ENCODE assay signal across 14 mouse cellular contexts in genomic region chr12:70609116-70609871, GRCm38 (mm10).
DNase-seq lines count a peak whose midpoint lies in the region; ATAC-seq and TF ChIP-seq lines count a peak whose summit lies in the region.
"Had no signal": no experiment of that assay in that cellular context is flagged by ENCODE, and none has a peak within 500 bp of the region (broad histone marks: within the 10 kb centered on the region; RNA-seq: fewer than 3 reads in every experiment).

No protein-coding gene starts in this region.

- no peak for ATAC-seq in embryonic facial prominence, embryonic 15.5 days (ENCODE audit: insufficient number of reproducible peaks, low FRiP score, low TSS enrichment, low read depth)
- no peak for ATAC-seq in heart, embryonic 11.5 days (replicated peaks; ENCODE audit: insufficient number of reproducible peaks, low FRiP score, low TSS enrichment)
- ATAC-seq in lung, postnatal 0 days = peak; percentile 46
- ATAC-seq: forebrain, embryonic 16.5 days; inflammation-experienced regulatory T-cells, adult 6 months had no signal

- no peak overlapping the region for H3K4me2 ChIP-seq in embryonic facial prominence, embryonic 15.5 days (replicated peaks)
- no peak overlapping the region for H3K4me2 ChIP-seq in heart, embryonic 11.5 days
- H3K4me2 ChIP-seq in lung, postnatal 0 days (replicated peaks; ENCODE audit: low read depth, low read length) = no peak overlapping the region
- H3K4me2 ChIP-seq: neural tube, embryonic 13.5 days had no signal

- 72% methylated on average over 7 of the region's 7 CpGs for WGBS in embryonic facial prominence, embryonic 15.5 days
- 77% methylated on average over 7 of the region's 7 CpGs for WGBS in embryonic facial prominence, embryonic 10.5 days
- WGBS in heart, embryonic 11.5 days (ENCODE audit: insufficient replicate concordance) = 57% methylated on average over 7 of the region's 7 CpGs
- 54% methylated on average over 7 of the region's 7 CpGs for WGBS in lung, postnatal 0 days

- peaks cover 4% of the 10 kb centered on the region for H3K4me1 ChIP-seq in embryonic facial prominence, embryonic 15.5 days
- peaks cover 8% of the 10 kb centered on the region for H3K4me1 ChIP-seq in embryonic facial prominence, embryonic 10.5 days
- H3K4me1 ChIP-seq in heart, embryonic 11.5 days (ENCODE audit: control insufficient read depth, insufficient read depth, low read length) = peaks cover 5% of the 10 kb centered on the region; the same call in 1 of the 2 replicates
- peaks cover 8% of the 10 kb centered on the region; the same call in 1 of the 2 replicates for H3K4me1 ChIP-seq in lung, postnatal 0 days (ENCODE audit: insufficient read depth, low read depth, low read length)
- H3K4me1 ChIP-seq: hindbrain, embryonic 10.5 days; neural tube, embryonic 13.5 days had no signal

- H3K4me3 ChIP-seq in embryonic facial prominence, embryonic 15.5 days (replicated peaks) = no peak overlapping the region
- H3K4me3 ChIP-seq in embryonic facial prominence, embryonic 10.5 days = no peak overlapping the region
- no peak overlapping the region for H3K4me3 ChIP-seq in heart, embryonic 11.5 days (ENCODE audit: low read depth, low read length)
- H3K4me3 ChIP-seq in lung, postnatal 0 days (ENCODE audit: low read depth, low read length) = no peak overlapping the region
- H3K4me3 ChIP-seq: hindbrain, embryonic 10.5 days; neural tube, embryonic 13.5 days had no signal

- TF ChIP-seq CTCF in lung, postnatal 0 days (IDR thresholded peaks at IDR 0.05) = no peak

- no peak for DNase-seq in embryonic facial prominence, embryonic 10.5 days (ENCODE audit: low spot score)
- peak; percentile 41 for DNase-seq in kidney, postnatal 10 days
- no peak for DNase-seq in kidney, adult 18-20 months
- peak; percentile 49 for DNase-seq in lung, postnatal 0 days (ENCODE audit: low spot score)
- no peak for DNase-seq in right cerebral cortex, adult 2 months (ENCODE audit: low spot score in 2 of 2)
- no peak for DNase-seq in left cerebral cortex, adult 11 months (ENCODE audit: low spot score)
- DNase-seq: cerebellum, adult 11 months had no signal

- no peaks in the 10 kb centered on the region for H3K9me3 ChIP-seq in embryonic facial prominence, embryonic 15.5 days (replicated peaks)
- H3K9me3 ChIP-seq in embryonic facial prominence, embryonic 10.5 days = no peaks in the 10 kb centered on the region
- no peaks in the 10 kb centered on the region for H3K9me3 ChIP-seq in heart, embryonic 11.5 days (replicated peaks; ENCODE audit: control insufficient read depth, low read length)
- H3K9me3 ChIP-seq in lung, postnatal 0 days (ENCODE audit: low read length) = no peaks in the 10 kb centered on the region
- H3K9me3 ChIP-seq: hindbrain, embryonic 10.5 days; neural tube, embryonic 13.5 days had no signal

- no peaks in the 10 kb centered on the region for H3K36me3 ChIP-seq in embryonic facial prominence, embryonic 15.5 days
- H3K36me3 ChIP-seq in embryonic facial prominence, embryonic 10.5 days (replicated peaks) = no peaks in the 10 kb centered on the region
- no peaks in the 10 kb centered on the region for H3K36me3 ChIP-seq in heart, embryonic 11.5 days (ENCODE audit: control insufficient read depth, insufficient read depth, low read length)
- no peaks in the 10 kb centered on the region for H3K36me3 ChIP-seq in lung, postnatal 0 days (ENCODE audit: insufficient read depth, low read length)
- H3K36me3 ChIP-seq: hindbrain, embryonic 10.5 days; neural tube, embryonic 13.5 days had no signal

- no peak for TF ChIP-seq EP300 in lung, postnatal 0 days (IDR thresholded peaks at IDR 0.05)

- H3K27ac ChIP-seq in embryonic facial prominence, embryonic 15.5 days (replicated peaks) = 0 out of 2 replicates have a peak overlapping the region, but pooled peaks have one; percentile 4
- H3K27ac ChIP-seq in embryonic facial prominence, embryonic 10.5 days (replicated peaks) = no peak overlapping the region
- H3K27ac ChIP-seq in heart, embryonic 11.5 days (ENCODE audit: low read depth, low read length) = peak overlapping the region; percentile 59
- H3K27ac ChIP-seq in lung, postnatal 0 days (ENCODE audit: low read length) = peak overlapping the region; percentile 71
- H3K27ac ChIP-seq: hindbrain, embryonic 10.5 days; neural tube, embryonic 13.5 days had no signal

- H3K9ac ChIP-seq in embryonic facial prominence, embryonic 15.5 days = no peak overlapping the region
- no peak overlapping the region for H3K9ac ChIP-seq in heart, embryonic 11.5 days (ENCODE audit: low read depth, low read length)
- no peak overlapping the region for H3K9ac ChIP-seq in lung, postnatal 0 days (replicated peaks; ENCODE audit: low read depth)
- H3K9ac ChIP-seq: neural tube, embryonic 13.5 days had no signal

- no peaks in the 10 kb centered on the region for H3K27me3 ChIP-seq in embryonic facial prominence, embryonic 15.5 days
- no peaks in the 10 kb centered on the region for H3K27me3 ChIP-seq in embryonic facial prominence, embryonic 10.5 days (replicated peaks; ENCODE audit: low read depth, poor library complexity, severe bottlenecking)
- no peaks in the 10 kb centered on the region for H3K27me3 ChIP-seq in heart, embryonic 11.5 days (ENCODE audit: control insufficient read depth, insufficient read depth, low read length)
- H3K27me3 ChIP-seq in lung, postnatal 0 days (replicated peaks; ENCODE audit: insufficient read depth, low read length) = no peaks in the 10 kb centered on the region
- H3K27me3 ChIP-seq: CH12.LX; neural tube, embryonic 13.5 days had no signal

Comparison
In these comparisons a context has a peak if more than half of its experiments do, and no peak if none do; other contexts are left out.
1. DNase-seq: peak in kidney, postnatal 10 days (single experiment) and lung, postnatal 0 days (single experiment); none in embryonic facial prominence, embryonic 10.5 days (single experiment), kidney, adult 18-20 months (single experiment), right cerebral cortex, adult 2 months (0 of 2) and left cerebral cortex, adult 11 months (single experiment).